Mouse (Mus musculus) neural tube, embryonic 13.5 days (tissue): ENCODE measurements around the gene Eif2b2. TPM values are rescaled to one million over a fixed set of nuclear protein-coding genes. Genes with fewer than 3 reads are reported as not detected.

Experiments used
- ATAC-seq: fragments of 200-750 bp; cut with Nextera tagmentation; 2 replicates; pipeline ENCODE4 v1.8.0; 2017; ENCODE audit warnings: low read depth, mild to moderate bottlenecking, moderate TSS enrichment, moderate library complexity
- H3K27ac ChIP-seq: fragments of 300-500 bp; sonication (generic); replicated peaks from 2 replicates; pipeline ENCODE4 v1.5.1; 2015; ENCODE audit warnings: moderate library complexity, mild to moderate bottlenecking, inconsistent platforms
- H3K27me3 ChIP-seq: fragments of 300-500 bp; sonication (generic); 2 replicates; pipeline ENCODE4 v1.6.1; 2015; ENCODE audit warnings: mild to moderate bottlenecking, inconsistent platforms
- H3K36me3 ChIP-seq: fragments of 300-500 bp; sonication (generic); 2 replicates; pipeline ENCODE4 v1.6.1; 2015; ENCODE audit warnings: mild to moderate bottlenecking, inconsistent platforms
- H3K4me1 ChIP-seq: fragments of 300-500 bp; sonication (generic); replicated peaks from 2 replicates; pipeline ENCODE4 v1.6.1; 2015; ENCODE audit warnings: inconsistent platforms
- H3K4me2 ChIP-seq: fragments of 300-500 bp; sonication (generic); 2 replicates; pipeline ENCODE4 v1.6.1; 2015; ENCODE audit warnings: inconsistent platforms, mild to moderate bottlenecking, moderate library complexity
- H3K4me3 ChIP-seq: fragments of 300-500 bp; sonication (generic); 2 replicates; pipeline ENCODE4 v1.5.1; 2015; ENCODE audit warnings: mild to moderate bottlenecking, inconsistent platforms
- H3K9ac ChIP-seq: fragments of 300-500 bp; sonication (generic); 2 replicates; pipeline ENCODE4 v1.6.1; 2015; ENCODE audit warnings: moderate library complexity, mild to moderate bottlenecking, inconsistent platforms
- H3K9me3 ChIP-seq: fragments of 300-500 bp; sonication (generic); 2 replicates; pipeline ENCODE4 v1.6.1; 2016; ENCODE audit warnings: inconsistent platforms
- WGBS: fragments of 180-500 bp; shearing (Covaris S2); methylation state at CpG from one replicate; pipeline ENCODE4 v1.1.7; 2015; 5-methylcytosine and 5-hydroxymethylcytosine counted together
- microRNA-seq: library from miRNA; unstranded; fragments of <30 nt; microRNA quantifications from one replicate; pipeline ENCODE4, GENCODE M21; 2016
- polyA plus RNA-seq: library from polyadenylated mRNA; unstranded; fragments of >200 nt; fragmentation: Nextera tagmentation; extraction: Ambion mirVana; gene quantifications from 2 replicates; pipeline ENCODE4 v1.2.1, GENCODE M21; 2015

The Eif2b2 gene
- polyA plus RNA-seq, 1 experiment from 2014 or later = 85.5 TPM

GRCm38 (mm10) chr12:85264531-85264930 lies 45.2 kb downstream of the Eif2b2 start:
- peaks cover 13% of the 10 kb centered on the region for H3K36me3 ChIP-seq
- no peak overlapping the region for H3K27ac ChIP-seq
- H3K27me3 ChIP-seq = no peaks in the 10 kb centered on the region
- peaks cover 16% of the 10 kb centered on the region for H3K4me1 ChIP-seq
- H3K4me2 ChIP-seq = no peak overlapping the region
- no peak overlapping the region for H3K4me3 ChIP-seq
- 80% methylated on average over 8 of the region's 8 CpGs for WGBS
- ATAC-seq = no peak
- H3K9me3 ChIP-seq = no peaks in the 10 kb centered on the region
- no peak overlapping the region for H3K9ac ChIP-seq

- peaks cover 13% of the 10 kb centered on the region for H3K36me3 ChIP-seq
- H3K9me3 ChIP-seq = no peaks in the 10 kb centered on the region
- H3K4me2 ChIP-seq = no peak overlapping the region
- H3K27ac ChIP-seq = no peak overlapping the region
- WGBS = 67% methylated on average over 7 of the region's 7 CpGs
- H3K9ac ChIP-seq = no peak overlapping the region
- H3K4me3 ChIP-seq = no peak overlapping the region
- peaks cover 18% of the 10 kb centered on the region for H3K4me1 ChIP-seq
- no peak for ATAC-seq
- H3K27me3 ChIP-seq = no peaks in the 10 kb centered on the region
These were observed 45.7 kb downstream of the Eif2b2 start for GRCm38 (mm10) chr12:85264940-85265339.

- peaks cover 20% of the 10 kb centered on the region for H3K4me1 ChIP-seq
- H3K9me3 ChIP-seq = no peaks in the 10 kb centered on the region
- WGBS = 96% methylated on average over 3 of the region's 3 CpGs
- H3K9ac ChIP-seq = no peak overlapping the region
- H3K4me2 ChIP-seq = no peak overlapping the region
- H3K27ac ChIP-seq = no peak overlapping the region
- peaks cover 13% of the 10 kb centered on the region for H3K36me3 ChIP-seq
- no peaks in the 10 kb centered on the region for H3K27me3 ChIP-seq
- no peak for ATAC-seq
- H3K4me3 ChIP-seq = no peak overlapping the region
These were observed 47.0 kb downstream of the Eif2b2 start for GRCm38 (mm10) chr12:85266248-85266647.

- Histone ChIP-seq H3K4me2 (peak overlapping the region; percentile 63), H3K9ac (peak overlapping the region; percentile 68), H3K27ac (peak overlapping the region; percentile 78), H3K9me3 (no peaks in the 10 kb centered on the region), H3K27me3 (no peaks in the 10 kb centered on the region), H3K4me1 (peaks cover 11% of the 10 kb centered on the region; the same call in 1 of the 2 replicates), H3K4me3 (peak overlapping the region; percentile 50), H3K36me3 (peaks cover 13% of the 10 kb centered on the region)
- 50% methylated on average over 3 of the region's 3 CpGs for WGBS
- ATAC-seq = 0 out of 2 replicates have a peak, but pooled peaks have one; percentile 3
These were observed 50.5 kb downstream of the Eif2b2 start for GRCm38 (mm10) chr12:85269821-85270220.

- Histone ChIP-seq H3K9me3 (no peaks in the 10 kb centered on the region), H3K4me1 (0 out of 2 replicates have a peak, but pooled peaks cover 11% of the 10 kb centered on the region), H3K9ac (peak within 1 kb of the TSS; percentile 68), H3K27me3 (no peaks in the 10 kb centered on the region), H3K36me3 (peaks cover 13% of the 10 kb centered on the region), H3K27ac (peak within 1 kb of the TSS; percentile 78), H3K4me2 (peak within 1 kb of the TSS; percentile 63), H3K4me3 (peak within 1 kb of the TSS; percentile 50)
- ATAC-seq = peak; percentile 95
- under 1% methylated on average over 35 of the region's 35 CpGs for WGBS
These were observed 51.0 kb downstream of the Eif2b2 start, which contains the start of gene Mlh3 for GRCm38 (mm10) chr12:85270319-85270718. TSS of gene Mlh3 (minus strand) at chr12:85270599.

GRCm38 (mm10) chr12:85271132-85271842 lies 52.0 kb downstream of the Eif2b2 start:
- Histone ChIP-seq H3K4me1 (0 out of 2 replicates have a peak, but pooled peaks cover 4% of the 10 kb centered on the region), H3K27ac (no peak overlapping the region), H3K27me3 (no peaks in the 10 kb centered on the region), H3K4me3 (no peak overlapping the region), H3K36me3 (peaks cover 13% of the 10 kb centered on the region; the same call in 1 of the 2 replicates), H3K9ac (no peak overlapping the region), H3K9me3 (no peaks in the 10 kb centered on the region), H3K4me2 (peak overlapping the region; percentile 63; the same call in 1 of the 2 replicates)
- 73% methylated on average over 7 of the region's 7 CpGs for WGBS
- ATAC-seq = no peak

- peaks cover 13% of the 10 kb centered on the region; the same call in 1 of the 2 replicates for H3K36me3 ChIP-seq
- no peak overlapping the region for H3K4me2 ChIP-seq
- H3K4me1 ChIP-seq = 0 out of 2 replicates have a peak, but pooled peaks cover 4% of the 10 kb centered on the region
- no peak for ATAC-seq
- WGBS = 81% methylated on average over 4 of the region's 4 CpGs
- H3K9me3 ChIP-seq = no peaks in the 10 kb centered on the region
- no peak overlapping the region for H3K9ac ChIP-seq
- H3K27me3 ChIP-seq = no peaks in the 10 kb centered on the region
- no peak overlapping the region for H3K27ac ChIP-seq
- no peak overlapping the region for H3K4me3 ChIP-seq
These were observed 52.5 kb downstream of the Eif2b2 start for GRCm38 (mm10) chr12:85271843-85272206.

GRCm38 (mm10) chr12:85273508-85273907 lies 54.2 kb downstream of the Eif2b2 start:
- ATAC-seq = no peak
- H3K4me2 ChIP-seq = no peak overlapping the region
- H3K4me3 ChIP-seq = no peak overlapping the region
- 0 out of 2 replicates have a peak, but pooled peaks cover 4% of the 10 kb centered on the region for H3K4me1 ChIP-seq
- no peaks in the 10 kb centered on the region for H3K27me3 ChIP-seq
- H3K9me3 ChIP-seq = no peaks in the 10 kb centered on the region
- H3K9ac ChIP-seq = no peak overlapping the region
- H3K36me3 ChIP-seq = no peaks in the 10 kb centered on the region
- H3K27ac ChIP-seq = no peak overlapping the region
- 73% methylated on average over 10 of the region's 10 CpGs for WGBS

Small RNA genes lying within 50 kb of the gene (microRNA-seq; reads per million reads assigned to microRNA genes)
- 0.44 reads per million for gene Mir6938

Other genes with a start within 250 kb of the Eif2b2 start
- 118 and 129 TPM in 2 replicates for gene Fcf1, start 248.6 kb upstream of the Eif2b2 start, polyA plus RNA-seq
- 26.2 and 28.5 TPM in 2 replicates for gene Arel1, start 248.6 kb upstream of the Eif2b2 start, polyA plus RNA-seq
- gene Ylpm1, start 223.2 kb upstream of the Eif2b2 start, polyA plus RNA-seq = 36.8 and 40.2 TPM in 2 replicates
- 3.9 and 5.4 TPM in 2 replicates for gene Prox2, start 108.7 kb upstream of the Eif2b2 start, polyA plus RNA-seq
- gene Dlst, start 108.6 kb upstream of the Eif2b2 start, polyA plus RNA-seq = 108 and 116 TPM in 2 replicates
- gene Rps6kl1, start 68.2 kb upstream of the Eif2b2 start, polyA plus RNA-seq = 24.0 and 28.7 TPM in 2 replicates
- gene Pgf, start 41.7 kb upstream of the Eif2b2 start, polyA plus RNA-seq = 11.6 and 12.6 TPM in 2 replicates
- 8.7 and 9.6 TPM in 2 replicates for gene Mlh3, start 51.1 kb downstream of the Eif2b2 start, polyA plus RNA-seq
- gene Acyp1, start 69.0 kb downstream of the Eif2b2 start, polyA plus RNA-seq = 66.1 and 74.5 TPM in 2 replicates
- gene Zc2hc1c, start 69.1 kb downstream of the Eif2b2 start, polyA plus RNA-seq = 1.1 and 1.2 TPM in 2 replicates
- 14.7 and 15.2 TPM in 2 replicates for gene Nek9, start 119.9 kb downstream of the Eif2b2 start, polyA plus RNA-seq
- gene Tmed10, start 155.4 kb downstream of the Eif2b2 start, polyA plus RNA-seq = 231 TPM in 2 replicates